Mouse (Mus musculus) neural tube, embryonic 11.5 days (tissue): ENCODE data around the gene Slc22a1. TPM values are rescaled to one million over a fixed set of nuclear protein-coding genes. Genes with fewer than 3 reads are reported as not detected.

Experiments
- ATAC-seq: fragments of 200-750 bp; cut with Nextera tagmentation; 2 replicates; pipeline ENCODE4 v1.8.0; 2017; ENCODE audit warnings: moderate number of reproducible peaks, mild to moderate bottlenecking, moderate TSS enrichment, moderate library complexity; ENCODE audit not compliant: insufficient read depth, low FRiP score, low TSS enrichment
- DNase-seq: peaks from one replicate; pipeline ENCODE4 v3.0.0-alpha.2; 2015; ENCODE audit warnings: low spot score
- H3K27ac ChIP-seq: fragments of 300-500 bp; sonication (generic); 2 replicates; pipeline ENCODE4 v1.5.1; 2014; ENCODE audit warnings: low read depth, mild to moderate bottlenecking, low read length
- H3K27me3 ChIP-seq: fragments of 300-500 bp; sonication (generic); 2 replicates; pipeline ENCODE4 v1.6.1; 2014; ENCODE audit warnings: mild to moderate bottlenecking, low read length, mixed read lengths; ENCODE audit not compliant: control insufficient read depth, insufficient read depth
- H3K36me3 ChIP-seq: fragments of 300-500 bp; sonication (generic); 2 replicates; pipeline ENCODE4 v1.6.1; 2014; ENCODE audit warnings: mild to moderate bottlenecking, low read length, moderate library complexity, mixed read lengths; ENCODE audit not compliant: control insufficient read depth, insufficient read depth
- H3K4me1 ChIP-seq: fragments of 300-500 bp; sonication (generic); 2 replicates; pipeline ENCODE4 v1.6.1; 2014; ENCODE audit warnings: low read length, mixed read lengths; ENCODE audit not compliant: control insufficient read depth, insufficient read depth
- H3K4me2 ChIP-seq: fragments of 300-500 bp; sonication (generic); 2 replicates; pipeline ENCODE4 v1.6.1; 2014; ENCODE audit warnings: low read depth, mild to moderate bottlenecking, moderate library complexity
- H3K4me3 ChIP-seq: fragments of 300-500 bp; sonication (generic); 2 replicates; pipeline ENCODE4 v1.5.1; 2014; ENCODE audit warnings: low read depth, low read length
- H3K9ac ChIP-seq: fragments of 300-500 bp; sonication (generic); 2 replicates; pipeline ENCODE4 v1.6.1; 2014; ENCODE audit warnings: mild to moderate bottlenecking, low read length
- H3K9me3 ChIP-seq: fragments of 300-500 bp; sonication (generic); 2 replicates; pipeline ENCODE4 v1.6.1; 2016; ENCODE audit warnings: low read length; ENCODE audit not compliant: control insufficient read depth
- WGBS: fragments of 180-500 bp; shearing (Covaris S2); extraction: QIAGEN DNeasy Blood & Tissue Kit; methylation state at CpG from one replicate; pipeline ENCODE4 v1.1.7; 2014; 5-methylcytosine and 5-hydroxymethylcytosine counted together
- polyA plus RNA-seq: library from polyadenylated mRNA; unstranded; fragments of >200 nt; fragmentation: Nextera tagmentation; extraction: Ambion mirVana; gene quantifications from 2 replicates; pipeline ENCODE4 v1.2.1, GENCODE M21; 2014

Gene Slc22a1
- polyA plus RNA-seq, 1 experiment from 2014 or later = not detected

DNA sequence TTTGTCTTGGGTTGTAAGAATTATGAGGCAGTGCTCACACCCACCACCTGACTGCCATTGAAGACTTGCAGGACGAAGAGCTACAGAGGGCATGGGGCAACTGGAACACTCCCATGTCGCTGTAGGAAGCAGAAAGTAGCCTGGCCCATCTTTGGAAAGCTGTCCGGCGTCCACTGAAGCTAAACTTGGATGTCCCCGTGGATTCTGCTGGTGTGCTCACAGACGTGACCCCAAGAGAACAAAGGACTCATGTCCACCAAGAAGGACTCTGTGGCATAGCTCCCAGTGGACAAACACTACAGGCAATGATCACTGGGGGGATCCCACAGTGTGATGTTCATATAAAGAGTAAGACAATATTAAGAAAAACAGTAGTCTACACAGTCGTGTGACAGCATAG is 16.8 kb downstream of the Slc22a1 start:
- 86% methylated on average over 7 of the region's 7 CpGs for WGBS
- H3K36me3 ChIP-seq = no peaks in the 10 kb centered on the region
- no peak overlapping the region for H3K9ac ChIP-seq
- no peaks in the 10 kb centered on the region for H3K9me3 ChIP-seq
- no peak overlapping the region for H3K4me3 ChIP-seq
- no peak overlapping the region for H3K27ac ChIP-seq
- H3K27me3 ChIP-seq = no peaks in the 10 kb centered on the region
- ATAC-seq (no peak), DNase-seq (no peak)
- no peak overlapping the region for H3K4me2 ChIP-seq
- H3K4me1 ChIP-seq = no peaks in the 10 kb centered on the region

GRCm38 (mm10) chr17:12655826-12656225 is 19.8 kb downstream of the Slc22a1 start:
- no peak overlapping the region for H3K27ac ChIP-seq
- H3K27me3 ChIP-seq = no peaks in the 10 kb centered on the region
- H3K9ac ChIP-seq = no peak overlapping the region
- DNase-seq = no peak
- H3K4me2 ChIP-seq = no peak overlapping the region
- no peaks in the 10 kb centered on the region for H3K36me3 ChIP-seq
- WGBS = 83% methylated on average over 7 of the region's 7 CpGs
- no peaks in the 10 kb centered on the region for H3K9me3 ChIP-seq
- H3K4me1 ChIP-seq = no peaks in the 10 kb centered on the region
- no peak overlapping the region for H3K4me3 ChIP-seq
- no peak for ATAC-seq

DNA sequence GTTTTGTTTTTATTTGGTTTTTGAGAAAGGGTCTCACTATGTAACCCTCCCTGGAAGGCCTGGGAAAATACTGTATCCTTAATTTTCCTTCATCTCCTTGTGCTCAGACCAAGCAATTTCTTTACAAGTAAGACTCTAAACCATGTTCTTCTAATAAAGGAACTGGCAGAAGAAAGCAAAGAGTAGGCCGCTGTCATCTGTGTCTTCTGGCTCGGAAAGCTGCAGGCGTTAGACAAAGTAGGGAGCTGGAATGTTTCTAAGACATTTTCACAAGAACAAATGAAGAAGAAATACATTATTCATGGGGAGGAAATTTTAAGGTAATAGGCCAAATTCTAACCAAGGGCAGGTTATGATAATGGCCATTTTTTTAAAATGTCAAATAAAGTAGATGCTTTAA is 21.6 kb downstream of the Slc22a1 start:
- H3K4me1 ChIP-seq = no peaks in the 10 kb centered on the region
- no peak overlapping the region for H3K9ac ChIP-seq
- DNase-seq = no peak
- no peaks in the 10 kb centered on the region for H3K27me3 ChIP-seq
- ATAC-seq = no peak
- H3K36me3 ChIP-seq = no peaks in the 10 kb centered on the region
- WGBS = 84% methylated on average over 3 of the region's 3 CpGs
- H3K9me3 ChIP-seq = no peaks in the 10 kb centered on the region
- H3K4me2 ChIP-seq = no peak overlapping the region
- no peak overlapping the region for H3K4me3 ChIP-seq
- H3K27ac ChIP-seq = no peak overlapping the region

DNA sequence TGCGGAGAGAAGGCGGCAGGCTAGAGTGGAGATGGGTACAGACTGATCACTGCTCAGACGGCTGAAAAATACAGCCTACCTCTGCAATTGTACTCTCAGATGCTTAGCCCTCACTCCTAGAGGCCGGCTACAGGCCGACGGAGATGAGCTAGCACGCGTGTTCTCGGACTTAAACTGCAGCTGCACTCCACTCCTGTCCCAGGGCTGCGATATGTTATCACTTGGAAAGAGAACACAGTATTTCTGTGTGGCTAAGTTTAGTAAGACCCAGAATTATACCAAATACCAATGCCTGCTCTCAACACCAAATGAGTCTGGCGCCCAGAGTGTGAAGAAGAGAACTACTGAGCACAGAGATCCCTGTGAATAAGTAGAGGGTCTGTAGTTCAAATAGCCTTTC is 23.0 kb downstream of the Slc22a1 start:
- H3K27ac ChIP-seq = no peak overlapping the region
- H3K27me3 ChIP-seq = no peaks in the 10 kb centered on the region
- no peaks in the 10 kb centered on the region for H3K4me1 ChIP-seq
- no peak overlapping the region for H3K9ac ChIP-seq
- no peak for DNase-seq
- H3K9me3 ChIP-seq = no peaks in the 10 kb centered on the region
- WGBS = 89% methylated on average over 11 of the region's 11 CpGs
- ATAC-seq = no peak
- H3K4me2 ChIP-seq = no peak overlapping the region
- H3K4me3 ChIP-seq = no peak overlapping the region
- no peaks in the 10 kb centered on the region for H3K36me3 ChIP-seq

- no peaks in the 10 kb centered on the region for H3K27me3 ChIP-seq
- H3K36me3 ChIP-seq = no peaks in the 10 kb centered on the region
- DNase-seq = no peak
- no peak overlapping the region for H3K9ac ChIP-seq
- 82% methylated on average over 5 of the region's 5 CpGs for WGBS
- no peak for ATAC-seq
- H3K4me3 ChIP-seq = no peak overlapping the region
- H3K4me2 ChIP-seq = no peak overlapping the region
- no peak overlapping the region for H3K27ac ChIP-seq
- no peaks in the 10 kb centered on the region for H3K9me3 ChIP-seq
- no peaks in the 10 kb centered on the region for H3K4me1 ChIP-seq
Observed at GRCm38 (mm10) chr17:12645461-12645860, 30.2 kb downstream of the Slc22a1 start.

- Histone ChIP-seq H3K27me3 (no peaks in the 10 kb centered on the region), H3K9ac (no peak overlapping the region), H3K27ac (no peak overlapping the region), H3K4me2 (no peak overlapping the region), H3K36me3 (no peaks in the 10 kb centered on the region), H3K4me3 (no peak overlapping the region), H3K4me1 (no peaks in the 10 kb centered on the region), H3K9me3 (no peaks in the 10 kb centered on the region)
- no peak for DNase-seq
- WGBS = 77% methylated on average over 4 of the region's 4 CpGs
- no peak for ATAC-seq
Observed at GRCm38 (mm10) chr17:12641087-12641486, 34.5 kb downstream of the Slc22a1 start.

GRCm38 (mm10) chr17:12639585-12639984 is 36.0 kb downstream of the Slc22a1 start:
- Histone ChIP-seq H3K4me1 (no peaks in the 10 kb centered on the region), H3K9ac (no peak overlapping the region), H3K27ac (no peak overlapping the region), H3K4me2 (no peak overlapping the region), H3K27me3 (no peaks in the 10 kb centered on the region), H3K4me3 (no peak overlapping the region), H3K36me3 (no peaks in the 10 kb centered on the region), H3K9me3 (no peaks in the 10 kb centered on the region)
- 92% methylated on average over 3 of the region's 3 CpGs for WGBS
- DNase-seq = no peak
- ATAC-seq = no peak

DNA sequence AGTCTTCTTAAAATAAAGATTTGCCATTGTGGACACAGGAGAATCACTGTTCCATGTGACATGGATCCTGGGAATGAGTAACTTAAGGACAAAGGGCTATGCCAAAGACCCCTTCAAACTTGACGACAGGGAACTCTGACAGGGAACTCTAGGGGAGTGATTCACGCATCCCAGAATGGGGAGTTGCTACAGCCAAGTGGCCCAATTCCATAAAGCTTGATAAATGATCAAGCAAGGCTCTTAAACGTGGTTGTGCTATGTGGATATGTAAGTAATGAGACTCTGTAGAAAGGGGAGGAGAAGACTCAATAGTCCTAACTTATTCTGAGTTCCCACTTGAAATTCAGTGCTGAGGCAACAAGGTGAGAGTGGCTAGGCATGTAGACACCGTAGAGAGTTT is 40.8 kb downstream of the Slc22a1 start:
- no peak for DNase-seq
- ATAC-seq = no peak

GRCm38 (mm10) chr17:12631771-12632600 is 43.6 kb downstream of the Slc22a1 start:
- no peak overlapping the region for H3K9ac ChIP-seq
- peaks cover 8% of the 10 kb centered on the region; the same call in 1 of the 2 replicates for H3K4me1 ChIP-seq
- H3K27ac ChIP-seq = no peak overlapping the region
- 26% methylated on average over 7 of the region's 7 CpGs for WGBS
- DNase-seq = peak; percentile 26
- ATAC-seq = no peak
- no peak overlapping the region for H3K4me2 ChIP-seq
- H3K9me3 ChIP-seq = no peaks in the 10 kb centered on the region
- H3K27me3 ChIP-seq = no peaks in the 10 kb centered on the region
- no peaks in the 10 kb centered on the region for H3K36me3 ChIP-seq
- H3K4me3 ChIP-seq = no peak overlapping the region

More for the DNA sequence above, 40.8 kb downstream of the Slc22a1 start:
- H3K4me1 ChIP-seq = peaks cover 8% of the 10 kb centered on the region; the same call in 1 of the 2 replicates
- no peak overlapping the region for H3K9ac ChIP-seq
- 64% methylated on average over 4 of the region's 4 CpGs for WGBS
- H3K27ac ChIP-seq = no peak overlapping the region
- H3K36me3 ChIP-seq = no peaks in the 10 kb centered on the region
- no peaks in the 10 kb centered on the region for H3K27me3 ChIP-seq
- H3K4me3 ChIP-seq = no peak overlapping the region
- H3K9me3 ChIP-seq = no peaks in the 10 kb centered on the region
- H3K4me2 ChIP-seq = no peak overlapping the region
